Mouse (Mus musculus): ENCODE results near the gene Zfp36.

Zfp36 gene

DNA sequence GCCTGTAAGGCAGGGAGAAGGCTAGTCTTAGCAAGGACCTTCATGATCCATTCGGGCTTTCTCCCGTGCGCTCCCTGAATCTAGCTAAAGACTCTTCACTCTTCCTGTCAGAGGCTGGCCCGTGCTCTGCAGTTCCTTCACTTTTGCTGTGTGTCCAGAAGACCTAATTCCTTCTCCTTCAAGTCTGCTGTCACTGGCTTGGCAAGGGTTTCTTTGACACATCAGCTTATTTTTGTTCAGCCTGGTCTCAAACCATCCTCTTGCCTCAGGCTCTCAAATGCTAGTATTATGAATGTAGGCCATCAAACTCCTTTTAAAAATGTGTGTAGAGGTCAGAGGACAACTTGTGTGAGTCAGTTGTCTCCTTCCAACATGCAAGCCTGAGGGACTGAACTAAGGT lies 3.6 kb upstream of the Zfp36 start:
- no peak for DNase-seq

DNA sequence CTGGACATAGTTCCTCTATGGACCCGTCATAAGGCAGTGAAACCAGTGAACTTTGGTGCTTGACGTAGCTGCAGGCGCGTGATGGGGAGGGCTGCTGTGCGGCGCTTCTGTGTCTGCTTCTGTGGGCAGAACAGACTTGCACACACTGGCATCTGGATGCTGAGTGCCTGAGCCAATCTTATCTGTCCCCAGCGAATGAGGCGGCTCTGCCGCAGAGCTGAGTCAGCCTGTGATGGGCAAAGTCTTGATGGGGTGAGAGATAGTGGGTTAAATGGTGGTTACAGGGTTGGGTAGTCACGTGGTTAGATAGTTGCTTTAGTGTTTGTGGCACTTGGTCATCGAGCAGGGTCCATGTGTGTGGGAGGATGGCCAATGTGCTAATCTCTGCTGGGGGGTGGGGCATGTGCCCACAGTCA lies 2.9 kb upstream of the Zfp36 start:
- no peak for DNase-seq

DNA sequence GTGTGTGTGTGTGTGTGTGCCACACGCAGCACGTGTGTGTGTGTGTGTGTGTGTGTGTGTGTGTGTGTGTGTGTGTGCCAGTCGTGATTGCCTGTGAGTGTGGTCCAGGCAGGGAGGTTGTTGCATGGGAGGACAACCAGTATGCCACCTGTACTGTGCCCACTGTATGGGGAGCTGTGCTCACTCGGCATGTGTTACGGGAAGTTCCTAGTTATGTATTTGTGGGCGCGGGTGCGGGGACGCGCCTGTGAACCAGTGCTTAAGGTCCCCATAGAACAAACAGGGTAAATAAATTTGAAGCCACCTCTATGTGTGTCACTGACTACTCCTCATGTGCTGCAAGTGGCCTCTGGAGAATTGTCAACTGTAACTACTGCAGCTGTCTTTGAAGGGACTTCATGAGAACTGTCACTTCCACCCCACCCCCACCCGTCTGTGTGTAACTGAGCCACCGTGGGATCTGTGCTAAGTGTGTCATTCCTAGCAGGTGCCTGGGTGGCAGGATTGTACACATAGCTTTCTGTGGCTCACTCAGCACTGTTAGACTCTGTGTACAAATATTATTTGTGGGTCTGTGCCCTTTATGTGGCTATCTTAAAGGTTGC lies 2.4 kb upstream of the Zfp36 start:
- DNase-seq = no peak

DNA sequence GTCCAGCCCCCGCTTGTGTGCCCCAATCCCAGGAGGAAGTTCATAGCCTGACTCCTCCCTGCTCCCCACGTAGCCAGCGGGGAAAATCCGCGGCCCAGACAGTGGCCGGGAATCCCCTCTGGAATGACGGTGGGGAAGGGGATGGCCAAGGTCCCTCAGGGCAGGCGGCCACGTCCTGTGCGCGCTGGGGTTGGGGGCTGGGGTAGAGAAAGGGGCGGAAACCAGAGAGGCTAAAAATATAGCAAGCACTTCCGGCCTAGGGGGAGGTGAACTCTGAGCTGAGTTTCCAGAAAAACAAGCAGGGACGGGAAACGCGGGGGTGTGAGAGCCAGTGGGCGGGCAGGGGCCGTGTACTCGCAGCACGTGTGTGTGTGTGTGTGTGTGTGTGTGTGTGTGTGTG lies 1.9 kb upstream of the Zfp36 start:
- no peak for DNase-seq

DNA sequence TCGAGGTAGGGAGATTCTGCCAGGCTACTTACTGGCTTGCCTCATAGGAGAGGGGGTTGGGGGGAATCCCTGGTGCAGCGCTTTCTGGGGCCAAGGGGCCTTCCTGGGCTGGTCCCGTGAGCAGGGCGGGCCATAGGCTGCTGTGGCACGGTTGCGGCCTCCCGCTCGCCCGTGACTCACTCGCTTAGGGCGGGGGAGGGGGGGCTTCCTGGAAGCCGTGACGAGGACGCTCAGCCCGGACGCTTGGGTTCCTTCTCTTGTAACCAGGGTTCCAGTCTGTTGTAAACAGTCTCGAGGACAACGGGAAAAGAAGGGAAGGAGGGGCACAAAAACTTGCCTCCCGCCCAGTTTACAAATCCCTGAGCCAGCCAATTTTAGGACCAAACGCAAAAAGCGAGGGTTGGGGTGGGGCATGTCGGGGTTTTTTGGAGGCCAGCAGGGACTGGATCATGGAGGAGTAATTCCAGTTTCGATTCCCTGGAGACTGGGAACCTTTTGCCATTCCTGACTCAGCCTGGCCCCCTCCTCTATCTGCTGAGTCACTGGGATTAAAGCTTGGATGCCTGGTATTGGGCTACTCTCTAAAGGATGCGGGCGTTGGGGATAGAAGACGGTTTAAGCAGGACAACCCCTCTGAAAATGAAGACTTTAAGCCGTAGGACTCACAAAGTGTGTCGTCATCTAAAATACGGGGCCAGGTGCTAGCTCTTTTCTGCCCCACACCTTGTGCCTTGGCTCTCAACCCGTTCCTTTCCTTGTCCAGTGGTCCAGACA lies 1.2 kb upstream of the Zfp36 start:
- no peak for DNase-seq

- peak; percentile 62 for DNase-seq
Measured at GRCm38 (mm10) chr7:28378769-28379651, 1.0 kb downstream of the Zfp36 start.

GRCm38 (mm10) chr7:28378066-28378690 lies 1.9 kb downstream of the Zfp36 start:
- no peak for DNase-seq

DNA sequence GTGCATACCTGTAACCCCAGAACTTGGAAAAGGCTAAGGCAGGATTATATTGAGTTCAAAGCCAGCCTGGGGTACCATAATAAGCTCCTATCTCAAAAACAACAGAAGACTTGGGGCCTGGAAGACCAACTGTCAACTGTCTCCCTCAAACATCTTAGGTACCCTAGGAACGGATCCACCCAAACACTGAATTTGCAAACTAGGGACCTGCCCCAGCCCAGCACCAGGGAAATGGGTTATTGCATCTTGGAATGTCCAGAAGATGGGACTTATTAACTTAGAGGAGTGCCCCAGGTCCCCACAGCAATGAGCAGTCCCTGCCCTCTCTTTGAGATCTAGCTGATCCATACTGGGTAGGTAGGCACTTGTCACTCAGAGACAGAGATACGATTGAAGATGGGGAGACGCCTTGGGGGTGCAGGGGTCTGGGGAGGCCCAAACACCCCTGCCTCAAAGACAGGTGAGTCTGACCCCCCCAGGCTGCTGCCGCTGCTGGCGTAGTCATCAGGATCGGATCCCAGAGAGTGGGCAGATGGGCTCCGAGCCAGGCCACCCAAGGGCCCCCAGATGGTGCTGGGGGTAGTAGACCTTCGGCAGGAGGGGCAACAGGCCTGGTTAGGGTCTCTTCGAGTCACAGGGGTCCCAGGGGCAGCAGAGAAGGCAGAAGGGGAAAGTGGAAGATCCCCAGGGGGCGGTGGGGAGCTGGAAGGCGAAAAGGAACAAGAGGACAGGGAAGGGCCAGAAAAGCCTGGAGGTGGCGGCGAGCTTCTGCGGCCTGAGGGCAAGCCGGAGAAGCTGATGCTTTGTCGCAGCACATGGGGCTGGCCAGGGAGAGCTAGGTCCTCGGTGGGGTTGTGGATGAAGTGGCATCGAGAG lies 2.6 kb downstream of the Zfp36 start:
- no peak for DNase-seq

GRCm38 (mm10) chr7:28376011-28376771 lies 3.9 kb downstream of the Zfp36 start:
- no peak for DNase-seq

- peak; percentile 52 for DNase-seq
Measured at GRCm38 (mm10) chr7:28375176-28375921, 4.7 kb downstream of the Zfp36 start.

GRCm38 (mm10) chr7:28374647-28375046 lies 5.4 kb downstream of the Zfp36 start:
- DNase-seq = no peak

DNA sequence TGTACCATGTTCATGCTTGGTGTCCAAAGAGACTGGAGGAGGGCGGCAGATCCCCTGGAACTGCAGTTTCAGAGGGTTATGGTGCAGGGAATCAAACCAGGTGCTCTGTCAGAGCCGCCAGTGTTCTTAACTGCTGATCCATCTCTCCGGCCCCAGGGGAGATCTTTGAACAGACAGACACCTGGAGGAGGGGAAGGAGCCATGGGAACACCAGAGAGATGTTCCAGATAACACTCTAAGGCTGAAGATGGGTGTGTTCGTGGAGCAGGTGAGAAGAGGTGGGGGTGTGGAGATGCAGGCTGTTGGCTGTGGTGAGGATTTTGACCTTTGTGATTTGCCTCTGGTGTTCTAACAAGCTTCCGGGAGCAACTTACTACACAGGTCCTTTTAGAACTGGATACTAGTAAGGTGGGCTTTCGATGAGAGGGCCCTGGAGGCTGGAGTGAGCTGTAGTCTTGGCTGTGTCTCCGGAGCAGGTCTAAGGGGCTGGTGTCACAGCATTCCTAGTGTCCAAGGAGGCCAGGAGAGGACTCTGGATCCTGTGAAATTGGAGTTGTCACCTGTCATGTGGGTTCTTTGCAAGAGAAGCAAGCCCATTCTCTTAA lies 6.1 kb downstream of the Zfp36 start:
- no peak for DNase-seq

DNA sequence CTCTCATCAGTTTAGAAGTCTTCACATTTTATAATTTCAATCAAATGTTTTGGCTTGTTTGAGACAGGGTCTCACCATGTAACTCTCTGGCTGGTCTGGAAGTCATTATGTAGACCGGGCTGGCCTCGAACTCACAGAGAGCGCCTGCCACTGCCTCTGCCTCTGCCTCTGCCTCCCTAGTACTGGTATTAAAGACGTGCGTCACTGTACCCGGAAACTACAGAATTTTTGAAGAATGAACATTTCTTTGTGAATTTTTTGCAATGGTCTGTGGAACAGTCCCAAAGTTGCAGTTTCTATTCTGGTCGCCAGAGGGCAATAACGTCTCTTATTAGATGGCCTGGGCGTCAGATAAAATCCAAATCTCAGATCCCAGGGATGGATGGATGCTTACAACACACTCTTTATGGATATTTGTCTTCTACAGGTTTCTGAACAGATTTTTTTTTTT lies 6.9 kb downstream of the Zfp36 start:
- peak; percentile 72 for DNase-seq

DNA sequence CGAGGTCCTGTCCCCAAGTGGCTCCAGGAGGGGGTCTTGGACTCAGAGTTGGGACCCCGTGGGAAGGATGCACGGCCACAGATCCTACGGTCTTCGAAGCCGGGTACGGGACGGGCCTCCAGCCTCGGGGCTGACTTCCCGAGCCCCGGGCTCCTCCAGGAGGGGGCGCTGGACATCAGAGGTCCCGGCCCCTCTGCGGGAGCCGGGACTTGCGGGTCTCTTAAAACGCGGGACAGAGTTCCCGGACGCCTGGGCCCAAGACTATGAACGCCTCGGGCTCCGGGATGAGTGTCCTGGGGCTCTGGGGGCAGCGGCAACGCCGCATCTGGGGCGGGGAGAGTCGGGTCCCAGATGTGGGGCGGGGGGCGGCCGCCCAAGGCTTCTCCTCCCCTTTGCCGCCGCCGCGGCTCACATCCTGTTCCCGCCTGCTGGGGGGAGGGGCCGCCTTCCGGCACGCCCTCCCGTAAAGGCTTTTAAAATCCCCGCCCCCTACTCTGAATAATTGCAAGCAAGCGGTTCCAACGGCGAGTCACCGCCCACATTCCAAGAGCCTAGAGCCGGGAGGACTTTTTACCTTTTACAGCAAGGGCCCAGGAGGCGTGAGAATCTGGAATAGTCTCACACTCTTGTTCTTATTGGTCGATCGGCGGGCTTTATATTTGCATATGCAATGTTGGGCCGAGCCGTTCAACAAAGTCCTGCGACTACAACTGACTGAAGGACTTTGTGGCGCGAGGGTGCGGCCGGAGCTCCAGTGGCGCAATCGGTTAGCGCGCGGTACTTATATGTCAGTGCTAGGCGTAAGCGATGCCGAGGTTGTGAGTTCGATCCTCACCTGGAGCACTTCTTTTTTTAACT lies 7.6 kb downstream of the Zfp36 start, which contains the start of gene Plekhg2:
TSS of gene Plekhg2 (minus strand) at position 349 of the 858 bp plus-strand sequence.
- DNase-seq = peak; percentile 92

DNA sequence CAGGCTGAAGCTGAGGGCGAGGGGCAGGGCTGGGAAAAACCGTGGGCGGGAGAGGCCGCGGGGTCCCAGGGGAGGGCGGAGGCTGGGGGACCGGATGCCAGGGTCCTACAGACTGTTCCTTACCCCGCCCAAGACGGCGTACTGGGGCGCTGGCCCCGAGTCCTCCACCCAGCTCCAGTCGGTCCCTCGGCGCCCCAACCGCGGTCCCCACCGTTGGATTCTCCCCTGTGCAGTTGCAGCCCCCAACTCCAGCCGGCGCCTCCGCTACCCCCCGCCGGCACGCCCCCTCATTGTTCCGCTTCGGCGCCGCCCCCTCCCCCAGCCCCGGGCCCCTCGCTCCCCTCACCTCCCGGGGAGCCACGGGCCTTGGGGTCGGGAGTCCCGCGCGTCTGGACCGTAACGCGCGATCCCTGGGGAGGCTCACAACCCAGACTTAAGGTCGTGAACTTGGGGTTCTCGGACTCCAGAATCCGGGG lies 8.5 kb downstream of the Zfp36 start:
- DNase-seq = no peak

- DNase-seq = no peak
Measured at GRCm38 (mm10) chr7:28370977-28371513, 9.0 kb downstream of the Zfp36 start.

- DNase-seq = no peak
Measured at GRCm38 (mm10) chr7:28370051-28370450, 10.0 kb downstream of the Zfp36 start.

DNA sequence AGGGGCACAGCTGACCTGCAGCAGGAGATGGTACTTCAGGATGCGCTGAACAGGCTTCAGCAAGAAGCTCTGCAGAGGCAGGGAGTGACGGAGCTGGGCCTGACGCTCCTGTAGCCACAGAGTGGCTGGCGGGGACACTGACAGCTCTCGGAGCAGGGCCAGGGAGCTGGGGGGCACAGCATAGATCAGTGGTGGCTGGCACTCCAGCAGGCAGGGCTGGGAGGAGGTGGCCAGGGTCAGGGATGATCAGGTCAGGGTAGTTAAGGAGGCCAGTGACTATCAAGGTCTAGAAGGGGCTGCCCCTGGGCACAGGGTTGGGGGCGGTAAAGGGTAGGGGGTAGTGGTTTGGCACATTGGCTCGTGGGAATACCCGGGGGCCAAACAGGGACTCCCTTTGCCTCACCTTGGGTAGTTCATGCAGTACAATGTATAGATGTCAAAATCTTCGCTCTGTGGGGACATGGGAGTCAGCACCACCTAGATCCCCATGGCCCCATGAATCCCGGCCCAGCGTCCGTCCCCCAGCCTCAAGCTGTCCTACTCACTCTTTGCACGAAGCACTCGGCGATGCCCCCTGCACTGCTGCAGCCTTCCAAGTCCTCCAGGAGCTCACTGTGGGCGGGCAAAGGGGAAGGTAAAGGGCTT lies 11.7 kb downstream of the Zfp36 start:
- DNase-seq = no peak

Data from cerebellum, adult 8-10 months (tissue).